Mouse (Mus musculus): ENCODE data around the gene Slc8b1.

Gene Slc8b1

DNA sequence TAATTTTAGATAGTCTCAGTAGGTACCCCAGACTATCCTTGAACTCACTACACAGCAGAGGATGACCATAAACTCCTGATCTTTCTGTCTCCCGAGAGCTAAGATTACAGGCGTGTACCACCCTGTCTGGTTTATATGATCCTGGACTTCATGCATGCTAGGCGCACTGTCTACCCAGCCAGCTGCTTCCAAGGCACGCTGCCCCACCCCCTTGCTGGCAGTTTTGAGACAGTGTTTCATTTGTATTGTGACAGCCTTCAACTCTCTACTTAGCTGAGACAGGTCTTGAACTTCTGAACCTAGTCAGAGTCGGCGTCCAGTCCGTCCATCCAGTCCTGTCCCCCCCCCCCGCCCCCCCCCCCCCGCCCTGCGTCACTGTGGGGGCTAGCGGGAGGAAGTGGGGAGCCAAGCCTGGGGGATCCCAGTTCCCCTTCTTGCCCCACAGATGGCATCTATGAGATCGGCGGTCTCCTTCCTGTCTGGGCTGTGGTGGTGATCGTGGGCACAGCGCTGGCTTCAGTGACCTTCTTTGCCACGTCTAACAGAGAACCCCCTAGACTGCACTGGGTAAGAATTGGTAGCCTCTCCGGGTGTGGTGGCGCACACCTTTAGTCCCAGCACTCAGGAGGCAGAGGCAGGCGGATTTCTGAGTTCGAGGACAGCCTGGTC, 16.5 kb downstream of the Slc8b1 start:
- DNase-seq (ENCODE audit: low spot score): no peak

GRCm38 (mm10) chr5:120531631-120532030, 20.7 kb downstream of the Slc8b1 start:
- no peak for DNase-seq (ENCODE audit: low spot score)

DNA sequence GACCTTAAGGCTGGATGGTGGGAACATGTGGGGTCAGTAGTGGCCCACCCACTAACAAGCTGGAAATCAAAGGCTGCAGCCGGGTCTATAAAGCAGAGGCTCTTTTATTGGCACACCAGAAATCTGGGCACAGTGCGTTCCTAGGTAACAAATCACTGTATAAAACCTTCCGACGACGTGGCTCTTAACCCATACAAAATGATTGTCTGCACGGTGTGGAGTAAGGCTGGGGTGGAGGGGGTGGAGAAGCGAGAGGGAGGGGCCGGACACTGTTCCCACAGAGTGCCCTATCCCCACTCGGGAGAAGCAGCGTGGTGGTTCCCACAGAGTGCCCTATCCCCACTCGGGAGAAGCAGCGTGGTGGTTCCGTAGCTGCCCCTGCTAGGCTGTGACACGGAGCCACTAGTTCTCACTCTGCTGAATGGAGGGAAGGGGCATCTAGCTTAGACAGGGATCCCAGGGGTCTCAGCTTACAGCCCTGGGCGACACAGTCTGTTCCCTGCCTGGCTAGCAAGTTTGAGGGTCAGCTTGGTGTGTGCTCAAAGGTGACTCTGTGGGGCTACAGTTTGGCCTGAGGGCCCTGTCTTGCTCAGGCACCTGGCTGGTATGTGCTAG, 23.2 kb downstream of the Slc8b1 start:
- DNase-seq (ENCODE audit: low spot score): no peak

- no peak for DNase-seq (ENCODE audit: low spot score)
Measured at GRCm38 (mm10) chr5:120534686-120535075, 23.7 kb downstream of the Slc8b1 start.

- DNase-seq (ENCODE audit: low spot score): no peak
Measured at GRCm38 (mm10) chr5:120536046-120536445, 25.1 kb downstream of the Slc8b1 start.

- no peak for DNase-seq (ENCODE audit: low spot score)
Measured at GRCm38 (mm10) chr5:120536632-120537031, 25.7 kb downstream of the Slc8b1 start.

DNA sequence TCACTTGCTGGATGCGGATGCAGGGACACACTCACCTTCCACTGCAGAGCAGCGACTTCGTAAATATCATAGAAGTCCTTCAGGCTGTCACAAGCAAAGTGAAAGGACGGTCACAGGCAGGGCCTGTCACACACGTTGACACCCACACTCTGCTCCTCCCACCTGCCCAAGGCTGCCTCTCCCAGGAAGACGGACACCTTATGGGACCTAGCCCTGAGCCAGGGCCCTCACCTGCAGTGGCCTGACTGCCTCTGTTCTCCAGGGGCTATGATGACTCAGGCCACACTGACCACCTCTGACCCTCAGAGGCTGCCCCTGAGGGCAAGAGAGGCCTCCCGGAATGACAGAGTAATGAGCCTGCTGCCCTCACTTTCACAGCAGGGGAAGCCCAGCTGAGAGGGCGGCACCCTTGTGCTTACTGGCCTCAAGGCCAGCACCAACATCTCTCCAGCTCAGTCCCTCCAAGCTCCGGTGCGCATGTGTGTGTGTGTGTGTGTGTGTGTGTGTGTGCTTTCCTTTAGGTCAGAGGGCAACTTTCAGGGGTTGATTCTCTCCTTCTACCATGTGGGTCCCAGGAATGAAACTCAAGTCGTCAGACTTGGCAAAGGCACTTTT, 37.4 kb downstream of the Slc8b1 start:
- no peak for DNase-seq (ENCODE audit: low spot score)

- no peak for DNase-seq (ENCODE audit: low spot score)
Measured at GRCm38 (mm10) chr5:120550137-120550536, 39.2 kb downstream of the Slc8b1 start.

GRCm38 (mm10) chr5:120550673-120551072, 39.7 kb downstream of the Slc8b1 start:
- DNase-seq (ENCODE audit: low spot score): no peak

- no peak for DNase-seq (ENCODE audit: low spot score)
Measured at GRCm38 (mm10) chr5:120555871-120556270, 44.9 kb downstream of the Slc8b1 start.

- no peak for DNase-seq (ENCODE audit: low spot score)
Measured at GRCm38 (mm10) chr5:120558041-120558440, 47.1 kb downstream of the Slc8b1 start.

GRCm38 (mm10) chr5:120558762-120559161, 47.8 kb downstream of the Slc8b1 start:
- no peak for DNase-seq (ENCODE audit: low spot score)

DNA sequence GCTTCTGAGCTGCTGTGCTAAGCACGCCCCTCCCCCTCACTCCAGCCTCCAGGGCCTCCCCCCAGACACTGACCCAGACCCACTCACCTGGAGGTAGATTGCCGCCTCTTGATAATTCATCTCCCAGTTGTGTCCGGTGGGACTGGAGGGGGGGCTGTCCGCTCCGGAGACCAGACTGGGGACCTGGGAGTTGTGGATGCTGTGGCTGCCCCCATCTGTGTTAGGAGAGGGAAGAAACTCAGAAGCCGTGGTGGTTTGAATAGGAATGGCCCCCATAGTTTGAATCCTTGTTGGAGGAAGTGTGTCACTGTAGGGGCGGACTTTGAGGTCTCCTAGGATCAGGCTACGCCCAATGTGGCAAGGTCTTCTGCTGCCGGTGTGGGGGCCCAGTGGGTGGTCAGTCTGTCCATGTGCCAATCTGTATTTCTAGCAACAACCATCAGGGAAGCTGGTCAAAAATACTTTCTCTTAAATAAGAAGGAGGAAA, 49.2 kb downstream of the Slc8b1 start:
- DNase-seq (ENCODE audit: low spot score): no peak

GRCm38 (mm10) chr5:120560616-120561311, 49.8 kb downstream of the Slc8b1 start:
- peak; percentile 64 for DNase-seq (ENCODE audit: low spot score)

GRCm38 (mm10) chr5:120562956-120563913, 52.3 kb downstream of the Slc8b1 start:
- no peak for DNase-seq (ENCODE audit: low spot score)

GRCm38 (mm10) chr5:120563914-120564311, 52.9 kb downstream of the Slc8b1 start:
- no peak for DNase-seq (ENCODE audit: low spot score)

DNA sequence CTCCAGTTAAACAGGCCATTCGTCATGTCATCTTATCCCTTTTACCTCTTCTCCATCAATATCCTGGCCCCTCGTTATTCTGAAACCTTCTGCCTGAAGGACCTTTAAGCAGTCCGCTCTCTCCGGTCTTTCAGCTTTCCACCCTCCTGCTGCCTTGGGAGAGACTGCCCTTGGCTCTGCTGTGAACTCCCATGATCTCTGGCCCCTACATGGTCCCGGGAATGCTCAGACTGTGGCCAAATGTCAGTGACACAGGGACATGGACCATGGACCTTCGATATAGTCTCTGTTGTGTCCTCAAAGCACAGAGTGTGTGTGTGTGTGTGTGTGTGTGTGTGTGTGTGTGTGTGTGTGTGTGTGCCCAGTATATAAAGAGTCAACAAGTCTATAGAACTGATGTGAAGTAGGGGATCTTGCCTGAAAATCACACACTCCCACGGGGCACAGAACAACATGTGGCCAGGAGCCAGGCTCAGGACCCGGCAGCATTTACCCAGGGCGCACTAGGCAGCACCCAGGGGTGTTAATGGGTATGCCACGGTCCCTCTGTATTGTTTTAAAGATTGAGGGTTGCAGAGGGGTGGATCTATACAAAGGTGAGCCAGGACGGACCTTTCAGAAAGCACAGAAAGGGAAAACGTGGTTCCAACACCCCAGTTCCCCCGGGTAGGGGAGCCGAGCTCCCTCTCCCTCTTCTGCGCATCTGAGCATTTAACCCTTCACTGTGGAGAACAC, 54.4 kb downstream of the Slc8b1 start:
- DNase-seq (ENCODE audit: low spot score): no peak

DNA sequence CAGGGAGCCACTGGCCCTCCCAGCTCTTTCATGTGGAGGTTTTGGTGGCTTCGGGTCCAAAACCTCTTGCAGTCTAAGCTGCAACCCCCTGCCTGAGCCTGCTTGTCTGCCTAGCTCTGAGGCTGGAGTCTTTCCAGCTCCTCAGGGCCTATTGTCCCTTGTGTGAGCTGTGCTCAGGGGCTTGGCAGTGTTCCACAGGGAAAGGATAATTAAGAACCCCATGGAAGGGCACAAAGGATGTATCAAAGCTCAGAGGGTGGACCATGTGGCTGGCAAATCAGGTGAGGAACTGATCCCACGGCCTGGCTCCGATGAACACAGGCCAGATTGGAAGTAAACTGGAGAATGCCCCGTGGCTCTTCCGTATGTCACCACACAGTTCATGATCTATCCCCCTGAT, 55.1 kb downstream of the Slc8b1 start:
- peak; percentile 42 for DNase-seq (ENCODE audit: low spot score)

- no peak for DNase-seq (ENCODE audit: low spot score)
Measured at GRCm38 (mm10) chr5:120566681-120567252, 55.8 kb downstream of the Slc8b1 start.

GRCm38 (mm10) chr5:120567253-120567701, 56.3 kb downstream of the Slc8b1 start:
- peak; percentile 44 for DNase-seq (ENCODE audit: low spot score)

All from ovary, adult 18-20 months (tissue).